Mouse (Mus musculus) mesoderm, embryonic 11.5 days (tissue): ENCODE measurements at regions not wholly inside any gene's neighbourhood (a gene's known extent, or its start where the extent isn't known, plus 50 kb on each side); places are given as distances from the start of the nearest gene placed in this dataset.
"Not testable (repeated sequence)": the region's sequence is repeated elsewhere in the genome, so short reads cannot be mapped to it uniquely, and the experiment has no call there.

ENCODE experiments used
- DNase-seq: peaks from one replicate; pipeline ENCODE4 v3.0.0-alpha.2; 2012; ENCODE audit warnings: low read depth, low spot score

- DNase-seq = no peak
Measured at GRCm38 (mm10) chr8:88906244-88906643, 137.7 kb downstream of the Sall1 start.

GRCm38 (mm10) chr8:88903094-88903493 is 140.9 kb downstream of the Sall1 start:
- DNase-seq = peak; percentile 79

GRCm38 (mm10) chr8:88883751-88884390 is 160.1 kb downstream of the Sall1 start:
- no peak for DNase-seq

GRCm38 (mm10) chr8:88879857-88880256 is 164.1 kb downstream of the Sall1 start:
- DNase-seq = no peak

- peak; percentile 63 for DNase-seq
Measured at GRCm38 (mm10) chr8:88877921-88878320, 166.0 kb downstream of the Sall1 start.

GRCm38 (mm10) chr8:88862846-88863455 is 166.1 kb downstream of the Cyld start:
- DNase-seq = no peak

- DNase-seq = no peak
Measured at GRCm38 (mm10) chr8:88857216-88857615, 160.4 kb downstream of the Cyld start.

- DNase-seq = no peak
Measured at GRCm38 (mm10) chr8:88853200-88853599, 156.4 kb downstream of the Cyld start.

GRCm38 (mm10) chr8:88845916-88846315 is 149.1 kb downstream of the Cyld start:
- peak; percentile 41 for DNase-seq

GRCm38 (mm10) chr8:88844370-88844769 is 147.5 kb downstream of the Cyld start:
- DNase-seq = no peak

- no peak for DNase-seq
Measured at GRCm38 (mm10) chr8:88842451-88842850, 145.6 kb downstream of the Cyld start.

GRCm38 (mm10) chr8:88840096-88840495 is 143.3 kb downstream of the Cyld start:
- no peak for DNase-seq

- no peak for DNase-seq
Measured at GRCm38 (mm10) chr8:88835756-88836291, 139.0 kb downstream of the Cyld start.

- DNase-seq = no peak
Measured at GRCm38 (mm10) chr8:88825816-88826215, 129.0 kb downstream of the Cyld start.

- no peak for DNase-seq
Measured at GRCm38 (mm10) chr8:88823931-88824330, 127.1 kb downstream of the Cyld start.

- no peak for DNase-seq
Measured at GRCm38 (mm10) chr8:88820275-88820850, 123.5 kb downstream of the Cyld start.

GRCm38 (mm10) chr8:88816461-88816860 is 119.6 kb downstream of the Cyld start:
- no peak for DNase-seq

- no peak for DNase-seq
Measured at GRCm38 (mm10) chr8:88814246-88814645, 117.4 kb downstream of the Cyld start.

- no peak for DNase-seq
Measured at GRCm38 (mm10) chr8:88812901-88813676, 116.3 kb downstream of the Cyld start.

- DNase-seq = not testable (repeated sequence)
Measured at GRCm38 (mm10) chr8:88806851-88807250, 110.0 kb downstream of the Cyld start.
